Mouse (Mus musculus): ENCODE data around the gene Rasa3. TPM values are rescaled to one million over a fixed set of nuclear protein-coding genes. Genes with fewer than 3 reads are reported as not detected.

The Rasa3 gene
- total RNA-seq, 1 experiment from 2014 or later, result 104 TPM

DNA sequence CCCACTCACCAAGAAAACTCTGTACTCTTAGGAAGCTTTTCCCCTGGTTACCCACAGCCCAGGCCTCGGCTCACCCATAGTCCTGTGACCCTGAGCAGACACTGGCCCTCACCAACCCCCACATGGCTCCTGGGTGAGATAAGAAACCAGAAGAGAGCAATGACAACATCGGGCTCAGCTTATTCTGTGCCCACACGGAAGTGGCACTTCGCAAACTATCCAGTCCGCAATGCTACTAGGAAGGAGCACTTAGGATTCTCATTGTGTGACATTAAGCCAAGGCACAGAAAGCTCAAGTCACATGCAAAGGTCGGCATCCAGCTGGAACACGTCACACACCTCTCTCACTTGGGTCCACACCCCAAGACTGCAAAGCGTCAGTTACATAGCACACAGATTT lies 11.5 kb downstream of the Rasa3 start:
- ATAC-seq (replicated peaks in 1 of 2; ENCODE audit: insufficient read depth in 1 of 2, low FRiP score in 2 of 2, low TSS enrichment in 1 of 2, low read depth in 1 of 2, poor library complexity in 2 of 2, severe bottlenecking in 2 of 2), result no peak

DNA sequence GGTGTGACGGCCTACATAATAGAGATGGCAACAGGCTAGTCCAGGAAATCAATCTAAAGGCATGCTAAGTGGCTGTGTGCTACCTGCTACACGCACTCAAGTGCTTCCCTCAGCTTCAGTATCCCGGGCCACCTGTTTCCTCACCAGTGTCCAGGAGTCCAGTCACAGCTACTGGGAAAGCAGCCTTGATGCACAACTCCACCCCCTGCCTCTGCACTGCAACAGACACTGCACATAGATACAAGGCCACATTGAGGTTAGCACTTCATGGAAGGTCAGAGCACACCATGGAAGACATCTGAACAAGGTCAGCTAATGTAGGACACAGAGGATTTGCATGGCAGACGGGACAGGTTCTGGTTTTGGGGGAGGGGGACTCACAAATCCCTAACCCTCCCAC lies 11.9 kb downstream of the Rasa3 start:
- ATAC-seq (replicated peaks in 1 of 2; ENCODE audit: insufficient read depth in 1 of 2, low FRiP score in 2 of 2, low TSS enrichment in 1 of 2, low read depth in 1 of 2, poor library complexity in 2 of 2, severe bottlenecking in 2 of 2), result no peak

DNA sequence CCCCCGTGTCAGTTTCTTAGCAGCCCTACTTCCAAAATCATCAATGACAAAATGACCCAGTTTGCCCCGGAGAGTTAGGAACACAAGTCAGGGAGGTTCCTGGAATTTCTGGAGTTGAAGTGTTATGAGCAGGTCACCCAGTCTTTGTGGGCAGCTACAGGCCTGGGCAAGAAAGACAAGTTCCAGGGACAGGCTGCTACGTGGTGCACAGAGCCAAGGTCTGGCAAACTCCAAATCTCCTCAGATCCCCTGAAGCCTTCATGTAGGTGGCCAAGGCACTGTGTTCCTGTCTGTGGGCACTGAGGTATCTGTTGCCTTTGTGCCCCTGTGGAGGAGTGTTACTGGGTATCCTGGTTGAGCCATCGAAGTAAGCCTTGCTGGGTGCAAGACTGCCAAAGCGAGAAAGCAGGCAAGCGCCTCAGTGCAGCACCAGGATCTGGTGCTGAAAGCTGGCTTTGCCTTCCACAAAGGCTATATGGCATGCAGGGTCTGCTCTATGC lies 12.6 kb downstream of the Rasa3 start:
- no peak for ATAC-seq (replicated peaks in 1 of 2; ENCODE audit: insufficient read depth in 1 of 2, low FRiP score in 2 of 2, low TSS enrichment in 1 of 2, low read depth in 1 of 2, poor library complexity in 2 of 2, severe bottlenecking in 2 of 2)

DNA sequence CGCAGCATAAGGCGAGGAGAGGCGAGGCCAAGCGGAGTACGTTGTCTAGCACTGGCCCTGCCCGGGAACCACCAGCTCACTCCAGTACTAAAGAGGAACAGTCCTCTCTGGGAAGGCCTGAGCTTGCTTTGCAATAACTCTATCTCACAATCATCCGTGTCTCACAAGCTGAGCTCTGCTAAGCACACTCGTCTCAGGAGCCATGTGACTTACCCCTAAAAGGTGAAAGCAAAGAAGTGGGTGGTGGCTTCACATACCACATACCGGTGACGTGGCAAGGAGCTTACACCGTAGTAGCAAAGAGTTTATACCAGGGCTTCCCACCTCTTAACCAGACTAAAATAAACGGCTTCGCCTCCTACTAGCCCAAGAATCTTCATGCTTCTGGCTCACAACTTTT lies 17.1 kb downstream of the Rasa3 start:
- ATAC-seq (replicated peaks in 1 of 2; ENCODE audit: insufficient read depth in 1 of 2, low FRiP score in 2 of 2, low TSS enrichment in 1 of 2, low read depth in 1 of 2, poor library complexity in 2 of 2, severe bottlenecking in 2 of 2), result peak; percentile 30 to 46; a peak in 3 of 4 replicates

DNA sequence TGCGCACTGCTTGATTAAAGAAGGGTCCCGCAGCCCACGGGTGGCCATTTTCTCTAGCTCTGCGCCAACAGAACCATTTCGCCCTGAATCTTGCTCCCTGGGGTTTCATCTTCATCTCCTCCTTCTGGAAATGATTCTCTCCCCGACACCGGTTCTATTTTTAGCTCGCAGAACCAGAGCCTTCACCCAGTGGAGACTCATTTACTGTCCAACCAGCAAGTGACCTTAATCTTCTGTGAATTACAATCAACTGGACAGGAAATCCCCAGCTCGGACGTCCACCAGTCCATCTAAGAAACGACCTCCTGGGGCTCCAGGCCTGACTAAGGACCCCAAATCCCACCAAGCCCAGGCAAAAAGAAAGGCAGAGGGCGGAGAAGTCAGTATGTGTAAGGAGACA lies 19.9 kb downstream of the Rasa3 start:
- no peak for ATAC-seq (replicated peaks in 1 of 2; ENCODE audit: insufficient read depth in 1 of 2, low FRiP score in 2 of 2, low TSS enrichment in 1 of 2, low read depth in 1 of 2, poor library complexity in 2 of 2, severe bottlenecking in 2 of 2)

DNA sequence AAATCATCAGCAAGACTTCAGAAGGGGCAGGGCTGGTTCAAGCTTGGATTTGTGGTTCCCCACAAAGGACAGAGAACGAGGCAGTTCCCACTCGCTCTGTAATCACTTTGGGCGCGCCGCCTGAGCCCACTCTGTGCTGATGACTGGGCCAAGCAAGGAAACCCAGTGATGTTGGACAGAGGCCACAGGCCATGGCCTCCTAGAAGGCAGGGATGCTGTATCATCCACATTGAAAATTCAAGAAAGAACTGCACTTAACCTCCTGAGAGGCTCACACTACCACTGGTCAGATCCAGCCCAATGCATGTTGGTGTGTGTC lies 22.4 kb downstream of the Rasa3 start:
- no peak for ATAC-seq (replicated peaks in 1 of 2; ENCODE audit: insufficient read depth in 1 of 2, low FRiP score in 2 of 2, low TSS enrichment in 1 of 2, low read depth in 1 of 2, poor library complexity in 2 of 2, severe bottlenecking in 2 of 2)

DNA sequence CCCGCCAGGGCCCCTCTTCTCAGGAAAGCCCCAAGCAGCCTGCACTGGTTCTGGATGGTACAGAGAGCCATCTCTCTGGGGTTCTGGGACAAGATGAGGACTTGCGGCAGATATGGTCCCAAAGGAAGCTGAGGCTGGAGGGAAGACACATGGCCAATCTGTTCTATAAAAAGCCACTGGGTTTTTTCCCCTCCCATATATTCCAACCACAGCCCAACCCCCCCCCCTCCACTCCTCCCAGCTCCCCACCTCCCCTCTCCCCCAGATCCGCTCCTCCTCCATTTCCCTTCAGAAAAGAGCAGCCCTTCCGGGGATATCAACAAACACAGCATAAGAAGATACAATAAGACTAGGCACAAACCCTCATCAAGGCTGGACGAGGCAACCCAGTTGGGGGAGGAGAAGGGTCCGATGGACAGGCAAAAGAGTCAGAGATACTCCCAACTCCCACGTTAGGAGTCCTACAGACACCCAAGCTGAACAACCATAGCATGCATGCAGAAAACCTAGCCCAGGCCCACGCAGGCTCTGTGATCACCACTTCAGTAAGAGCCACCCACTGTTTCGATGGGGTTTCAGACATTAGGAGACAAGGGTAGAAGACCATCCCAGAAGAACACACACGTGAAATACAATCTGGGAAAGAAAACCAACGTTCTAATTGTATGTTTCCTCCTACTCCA lies 22.9 kb downstream of the Rasa3 start:
- ATAC-seq (replicated peaks in 1 of 2; ENCODE audit: insufficient read depth in 1 of 2, low FRiP score in 2 of 2, low TSS enrichment in 1 of 2, low read depth in 1 of 2, poor library complexity in 2 of 2, severe bottlenecking in 2 of 2), result no peak

DNA sequence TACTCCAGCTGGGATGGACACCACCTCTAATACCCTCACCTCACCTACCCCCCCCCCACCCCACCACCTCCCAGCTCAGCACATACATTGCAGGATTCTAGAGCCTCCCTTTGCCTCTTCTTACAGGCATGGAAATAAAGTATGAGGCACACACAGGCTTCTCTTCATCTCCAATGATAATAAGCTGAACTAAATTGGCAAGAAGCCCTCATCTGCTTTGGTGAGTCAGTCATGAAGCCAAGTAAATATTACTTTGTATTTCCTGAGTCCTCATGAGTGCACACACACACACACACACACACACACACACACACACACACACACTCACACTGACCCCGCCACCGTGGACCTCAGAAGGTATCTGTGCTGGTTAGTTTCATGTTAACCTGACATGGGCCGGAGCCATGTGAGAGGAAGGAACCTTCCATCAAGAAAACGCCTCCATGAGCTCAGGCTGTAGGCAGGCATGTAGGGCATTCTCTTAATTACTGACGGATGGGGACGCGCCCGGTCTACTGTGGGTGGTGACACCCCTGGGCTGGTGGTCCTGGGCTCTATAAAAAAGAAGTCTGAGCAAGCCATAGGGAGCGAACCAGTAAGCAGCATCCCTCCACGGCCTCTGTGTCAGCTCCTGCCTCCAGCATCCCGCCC lies 26.7 kb downstream of the Rasa3 start:
- ATAC-seq (replicated peaks in 1 of 2; ENCODE audit: insufficient read depth in 1 of 2, low FRiP score in 2 of 2, low TSS enrichment in 1 of 2, low read depth in 1 of 2, poor library complexity in 2 of 2, severe bottlenecking in 2 of 2), result no peak

DNA sequence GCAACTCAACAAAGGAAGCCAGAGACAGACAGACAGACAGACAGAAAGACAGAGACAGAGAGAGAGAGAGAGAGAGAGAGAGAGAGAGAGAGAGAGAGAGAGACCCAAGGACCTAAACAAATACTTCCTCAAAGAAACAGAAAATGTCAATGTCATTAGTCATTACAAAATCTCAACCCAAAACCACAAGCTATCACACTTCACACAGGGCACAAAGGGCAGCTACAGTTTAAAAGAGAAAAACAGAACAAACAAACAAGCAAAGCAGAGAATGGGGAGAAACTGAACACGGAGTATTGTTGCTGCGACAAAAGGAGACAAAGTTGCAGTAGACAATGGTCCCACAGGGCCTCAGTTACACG lies 28.3 kb downstream of the Rasa3 start:
- ATAC-seq (replicated peaks in 1 of 2; ENCODE audit: insufficient read depth in 1 of 2, low FRiP score in 2 of 2, low TSS enrichment in 1 of 2, low read depth in 1 of 2, poor library complexity in 2 of 2, severe bottlenecking in 2 of 2), result peak; percentile 43 to 52; a peak in 3 of 4 replicates

DNA sequence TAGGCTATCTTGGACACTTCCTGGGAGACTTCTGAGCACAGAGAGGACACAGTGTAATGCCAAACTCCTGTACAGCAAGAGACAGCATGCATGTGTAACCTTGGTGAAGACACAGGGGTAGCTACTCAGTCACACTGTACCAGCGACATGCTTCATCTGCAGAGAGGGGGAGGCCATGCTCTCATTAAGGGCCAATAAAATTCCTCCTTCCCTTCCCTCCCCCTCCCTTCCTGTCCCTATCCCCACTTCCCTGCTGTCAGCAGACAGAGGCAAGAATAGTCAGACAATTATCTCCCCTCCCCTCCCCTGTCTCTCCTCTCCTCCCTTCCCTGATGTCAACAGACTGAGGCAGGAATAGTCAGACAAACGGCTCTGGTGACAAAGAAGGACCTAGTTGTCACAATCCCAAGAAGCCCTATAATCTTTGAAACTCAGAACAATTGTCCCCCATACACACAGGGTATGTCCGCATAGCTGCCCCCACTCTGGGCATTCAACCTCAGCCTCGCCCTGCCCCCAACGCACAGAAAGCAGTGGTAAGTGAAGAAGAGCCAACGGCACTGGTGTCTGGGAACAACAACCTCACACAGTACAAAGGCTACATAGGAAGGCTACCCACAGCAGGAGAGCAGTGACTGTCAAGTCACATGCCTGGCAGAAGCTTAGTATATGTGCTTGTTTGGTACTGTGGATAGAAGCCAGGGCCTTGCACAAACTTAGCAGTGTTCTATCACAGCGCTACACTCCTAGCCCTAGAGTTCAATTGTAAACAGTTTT lies 28.8 kb downstream of the Rasa3 start:
- peak in 1 of 2 experiments; percentile 27; a peak in 1 of 4 replicates for ATAC-seq (replicated peaks in 1 of 2; ENCODE audit: insufficient read depth in 1 of 2, low FRiP score in 2 of 2, low TSS enrichment in 1 of 2, low read depth in 1 of 2, poor library complexity in 2 of 2, severe bottlenecking in 2 of 2)

DNA sequence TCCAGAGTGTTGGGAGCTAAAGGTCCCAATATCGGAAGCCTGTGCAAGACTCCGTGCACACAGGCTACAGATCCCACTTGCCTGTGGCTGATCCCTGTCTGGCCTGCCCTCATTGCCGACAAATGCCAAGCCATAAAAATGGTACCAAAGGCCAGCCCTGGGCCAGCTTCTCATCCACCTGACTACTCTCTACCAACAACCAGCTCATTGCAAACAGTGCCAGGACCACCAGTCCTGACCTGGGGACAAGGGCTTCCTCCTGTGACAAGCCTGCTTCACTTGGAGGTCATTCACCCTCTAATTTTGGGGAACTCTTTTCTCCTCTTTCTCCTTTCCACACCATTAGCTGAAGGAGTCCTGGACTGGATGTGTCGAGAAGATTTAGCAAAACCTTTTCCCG lies 29.8 kb downstream of the Rasa3 start:
- ATAC-seq (replicated peaks in 1 of 2; ENCODE audit: insufficient read depth in 1 of 2, low FRiP score in 2 of 2, low TSS enrichment in 1 of 2, low read depth in 1 of 2, poor library complexity in 2 of 2, severe bottlenecking in 2 of 2), result no peak

DNA sequence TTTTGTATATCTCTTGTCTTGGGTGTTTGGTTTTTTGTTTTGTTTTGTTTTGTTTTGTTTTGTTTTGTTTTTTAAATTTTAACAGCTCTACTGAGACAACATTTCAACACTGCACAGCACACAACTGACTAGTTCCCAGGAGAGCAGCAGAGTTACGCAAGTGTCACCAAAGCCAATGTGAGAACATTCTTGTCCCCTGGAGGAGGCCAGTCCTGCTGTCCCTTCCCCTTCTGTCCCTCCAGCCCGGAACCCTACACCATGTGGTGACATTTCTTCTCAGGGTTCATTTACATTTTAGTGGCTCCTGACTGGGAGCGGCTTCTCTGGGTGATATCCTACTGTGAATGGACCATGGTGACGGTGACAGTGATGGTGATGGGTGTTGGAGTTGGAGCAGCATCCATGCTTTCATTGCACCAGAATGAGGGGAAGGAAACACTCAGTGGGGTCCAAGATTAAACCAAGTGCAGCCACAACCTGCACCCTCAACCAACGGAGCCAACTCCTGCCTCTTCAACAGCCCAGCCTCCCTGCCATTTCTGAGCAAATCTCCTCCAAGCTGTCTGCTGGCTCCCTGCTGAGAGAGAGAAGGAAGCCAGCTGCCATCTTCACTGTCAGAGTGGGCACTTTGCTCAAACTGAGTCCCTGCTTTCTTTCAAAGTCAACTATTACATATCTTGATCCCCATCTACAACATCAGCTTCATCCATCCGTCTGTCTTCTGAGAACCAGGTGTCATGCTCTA lies 32.3 kb downstream of the Rasa3 start:
- no peak for ATAC-seq (replicated peaks in 1 of 2; ENCODE audit: insufficient read depth in 1 of 2, low FRiP score in 2 of 2, low TSS enrichment in 1 of 2, low read depth in 1 of 2, poor library complexity in 2 of 2, severe bottlenecking in 2 of 2)

DNA sequence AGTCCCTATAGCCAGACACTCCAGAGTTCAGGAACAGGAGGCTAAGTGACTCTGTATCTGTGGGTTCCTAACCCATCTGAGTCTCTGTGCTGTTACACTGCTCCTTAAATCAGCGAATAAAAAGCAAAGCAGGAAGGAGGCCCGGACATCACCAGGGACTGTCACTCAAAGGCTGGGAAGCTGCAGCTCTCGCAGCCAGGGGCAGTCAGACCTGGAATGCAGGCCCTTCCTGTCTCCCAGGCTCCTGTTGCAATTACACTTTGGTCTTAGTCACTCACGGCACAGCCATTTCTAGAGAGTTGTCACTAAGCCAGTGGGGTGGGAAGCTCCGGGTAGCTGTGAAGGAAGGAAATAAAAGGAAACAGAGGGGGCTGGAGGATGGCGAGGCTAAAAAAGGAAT lies 33.2 kb downstream of the Rasa3 start:
- 0 out of 4 replicates have a peak, but pooled peaks of 1 of the 2 experiments have one; percentile 15 for ATAC-seq (replicated peaks in 1 of 2; ENCODE audit: insufficient read depth in 1 of 2, low FRiP score in 2 of 2, low TSS enrichment in 1 of 2, low read depth in 1 of 2, poor library complexity in 2 of 2, severe bottlenecking in 2 of 2)

DNA sequence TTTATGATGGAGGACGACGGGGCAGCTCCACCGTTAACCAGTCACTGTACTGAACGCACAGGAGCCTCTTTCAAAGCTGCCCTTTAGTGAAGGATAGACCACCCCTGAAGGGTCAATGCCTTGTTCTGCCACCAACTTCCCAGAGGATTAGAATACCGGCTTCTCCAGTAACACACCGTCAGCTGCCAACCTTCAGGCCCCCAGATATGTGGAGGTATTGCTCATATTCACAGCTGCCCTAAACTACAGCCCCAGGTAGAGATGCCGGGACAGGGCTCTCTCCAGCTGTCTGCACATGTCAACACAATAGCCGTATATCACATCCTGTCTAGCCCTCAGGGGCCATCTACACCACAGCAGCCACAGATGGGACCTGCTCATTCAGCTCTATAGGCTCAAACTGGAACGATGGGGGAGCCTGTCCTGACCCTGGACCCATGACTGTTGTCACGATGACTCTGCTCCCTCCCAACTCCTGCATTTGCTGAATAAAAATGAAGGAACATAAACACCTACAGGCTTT lies 34.7 kb downstream of the Rasa3 start:
- no peak for ATAC-seq (replicated peaks in 1 of 2; ENCODE audit: insufficient read depth in 1 of 2, low FRiP score in 2 of 2, low TSS enrichment in 1 of 2, low read depth in 1 of 2, poor library complexity in 2 of 2, severe bottlenecking in 2 of 2)

DNA sequence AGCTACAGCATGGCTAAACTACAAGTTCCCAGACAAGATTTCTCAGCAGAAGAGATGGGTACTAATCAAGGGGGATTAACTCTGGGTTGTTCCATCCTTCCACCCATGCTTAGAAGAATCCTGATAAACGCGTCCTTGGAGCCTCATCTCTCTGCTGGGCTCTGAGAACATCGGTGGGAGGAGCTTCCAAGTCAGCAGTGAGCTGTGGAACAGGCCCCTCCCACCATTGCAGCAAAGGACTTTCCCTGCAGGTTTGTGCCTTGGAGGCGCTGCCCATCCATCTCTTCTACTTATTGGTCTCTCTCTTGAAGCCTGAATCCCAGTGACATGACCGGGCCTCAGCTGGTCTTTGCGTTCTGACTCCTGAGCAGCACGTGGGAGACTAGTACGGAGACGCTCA lies 36.2 kb downstream of the Rasa3 start:
- no peak for ATAC-seq (replicated peaks in 1 of 2; ENCODE audit: insufficient read depth in 1 of 2, low FRiP score in 2 of 2, low TSS enrichment in 1 of 2, low read depth in 1 of 2, poor library complexity in 2 of 2, severe bottlenecking in 2 of 2)

DNA sequence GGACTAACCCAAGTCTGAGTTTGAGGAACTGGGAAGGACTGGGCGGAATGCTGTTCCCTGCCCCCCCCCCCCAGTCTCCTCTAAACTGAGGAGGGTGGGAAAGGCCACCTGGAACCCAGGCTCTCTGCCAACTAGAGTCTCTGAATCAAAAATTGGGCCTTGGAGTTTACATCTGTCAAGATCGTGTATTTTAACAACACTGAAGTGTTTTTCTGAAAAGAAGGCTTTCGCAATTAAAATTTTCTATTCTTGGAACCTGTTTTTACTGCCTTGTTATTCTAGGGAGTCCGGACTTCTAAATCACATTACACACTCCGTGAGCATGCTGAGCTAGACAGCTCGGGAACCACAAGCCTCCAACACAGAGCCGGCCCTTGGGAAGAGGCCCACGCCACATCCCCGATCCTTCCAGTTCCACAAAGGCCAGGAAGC lies 36.9 kb downstream of the Rasa3 start:
- ATAC-seq (replicated peaks in 1 of 2; ENCODE audit: insufficient read depth in 1 of 2, low FRiP score in 2 of 2, low TSS enrichment in 1 of 2, low read depth in 1 of 2, poor library complexity in 2 of 2, severe bottlenecking in 2 of 2), result no peak

DNA sequence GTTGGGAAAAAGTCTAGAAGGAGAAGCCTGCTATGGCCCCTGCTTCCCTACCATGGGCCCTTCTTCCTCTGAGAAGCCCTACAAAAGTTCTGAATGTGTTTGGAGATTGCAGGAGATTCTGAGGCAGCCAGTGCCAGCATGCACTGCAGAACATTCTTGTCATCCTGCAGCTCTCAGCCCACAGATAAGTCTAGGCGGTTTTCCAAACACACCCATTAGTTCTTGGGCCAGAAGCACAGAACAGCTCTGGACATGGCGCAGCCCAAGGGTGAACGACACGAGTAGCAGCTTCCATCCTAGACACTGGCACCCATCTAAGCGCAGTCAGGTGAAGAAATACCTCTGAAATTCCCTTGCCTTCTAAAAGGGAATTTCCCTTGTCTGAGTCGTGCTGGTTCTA lies 44.3 kb downstream of the Rasa3 start:
- no peak for ATAC-seq (replicated peaks in 1 of 2; ENCODE audit: insufficient read depth in 1 of 2, low FRiP score in 2 of 2, low TSS enrichment in 1 of 2, low read depth in 1 of 2, poor library complexity in 2 of 2, severe bottlenecking in 2 of 2)
